Mouse (Mus musculus) midbrain, embryonic 15.5 days (tissue): Measurements from ENCODE around the gene Tmcc3. TPM values are rescaled to one million over a fixed set of nuclear protein-coding genes. Genes with fewer than 3 reads are reported as not detected.

Experiments
- ATAC-seq: fragments of 200-750 bp; cut with Nextera tagmentation; replicated peaks from 2 replicates; pipeline ENCODE4 v1.8.0; 2017; ENCODE audit warnings: moderate TSS enrichment
- H3K27ac ChIP-seq: fragments of 300-500 bp; sonication (generic); 2 replicates; pipeline ENCODE4 v1.5.1; 2015; ENCODE audit warnings: mild to moderate bottlenecking, inconsistent platforms
- H3K27me3 ChIP-seq: fragments of 300-500 bp; sonication (generic); replicated peaks from 2 replicates; pipeline ENCODE4 v1.6.1; 2015; ENCODE audit warnings: inconsistent platforms
- H3K36me3 ChIP-seq: fragments of 300-500 bp; sonication (generic); replicated peaks from 2 replicates; pipeline ENCODE4 v1.6.1; 2015; ENCODE audit warnings: inconsistent platforms
- H3K4me1 ChIP-seq: fragments of 300-500 bp; sonication (generic); 2 replicates; pipeline ENCODE4 v1.6.1; 2015; ENCODE audit warnings: inconsistent platforms
- H3K4me2 ChIP-seq: fragments of 300-500 bp; sonication (generic); 2 replicates; pipeline ENCODE4 v1.6.1; 2015; ENCODE audit warnings: inconsistent platforms, mild to moderate bottlenecking, moderate library complexity
- H3K4me3 ChIP-seq: fragments of 300-500 bp; sonication (generic); 2 replicates; pipeline ENCODE4 v1.5.1; 2015; ENCODE audit warnings: mild to moderate bottlenecking, inconsistent platforms
- H3K9ac ChIP-seq: fragments of 300-500 bp; sonication (generic); 2 replicates; pipeline ENCODE4 v1.6.1; 2015; ENCODE audit warnings: mild to moderate bottlenecking, inconsistent platforms
- H3K9me3 ChIP-seq: fragments of 300-500 bp; sonication (generic); 2 replicates; pipeline ENCODE4 v1.6.1; 2016; ENCODE audit warnings: inconsistent platforms
- WGBS: fragments of 180-500 bp; shearing (Covaris S2); methylation state at CpG from one replicate; pipeline ENCODE4 v1.1.7; 2015; ENCODE audit warnings: mixed read lengths; 5-methylcytosine and 5-hydroxymethylcytosine counted together
- polyA plus RNA-seq: library from polyadenylated mRNA; unstranded; fragments of >200 nt; fragmentation: Nextera tagmentation; extraction: Ambion mirVana; gene quantifications from 2 replicates; pipeline ENCODE4 v1.2.1, GENCODE M21; 2015

The Tmcc3 gene
- polyA plus RNA-seq, 1 experiment from 2014 or later: 13.7 TPM

GRCm38 (mm10) chr10:94445192-94445591 is 133.4 kb downstream of the Tmcc3 start:
- no peaks in the 10 kb centered on the region for H3K27me3 ChIP-seq
- H3K9ac ChIP-seq: no peak overlapping the region
- H3K36me3 ChIP-seq: no peaks in the 10 kb centered on the region
- H3K27ac ChIP-seq: no peak overlapping the region
- no peak overlapping the region for H3K4me3 ChIP-seq
- no peak overlapping the region for H3K4me2 ChIP-seq
- ATAC-seq: no peak
- H3K9me3 ChIP-seq: no peaks in the 10 kb centered on the region
- 85% methylated on average over 7 of the region's 7 CpGs for WGBS
- peaks cover 6% of the 10 kb centered on the region; the same call in 1 of the 2 replicates for H3K4me1 ChIP-seq

- H3K4me2 ChIP-seq: no peak overlapping the region
- WGBS: 71% methylated on average over 7 of the region's 7 CpGs
- H3K9ac ChIP-seq: no peak overlapping the region
- peaks cover 6% of the 10 kb centered on the region; the same call in 1 of the 2 replicates for H3K4me1 ChIP-seq
- ATAC-seq: no peak
- H3K9me3 ChIP-seq: no peaks in the 10 kb centered on the region
- no peaks in the 10 kb centered on the region for H3K27me3 ChIP-seq
- H3K4me3 ChIP-seq: no peak overlapping the region
- H3K36me3 ChIP-seq: no peaks in the 10 kb centered on the region
- no peak overlapping the region for H3K27ac ChIP-seq
These were observed 134.7 kb downstream of the Tmcc3 start for GRCm38 (mm10) chr10:94446379-94447008.

GRCm38 (mm10) chr10:94449676-94450075 is 137.9 kb downstream of the Tmcc3 start:
- Histone ChIP-seq H3K4me3 (no peak overlapping the region), H3K9ac (no peak overlapping the region), H3K36me3 (no peaks in the 10 kb centered on the region), H3K27me3 (no peaks in the 10 kb centered on the region), H3K27ac (no peak overlapping the region), H3K4me2 (no peak overlapping the region), H3K9me3 (no peaks in the 10 kb centered on the region), H3K4me1 (no peaks in the 10 kb centered on the region)
- 73% methylated on average over 3 of the region's 3 CpGs for WGBS
- ATAC-seq: no peak

GRCm38 (mm10) chr10:94450781-94451180 is 139.0 kb downstream of the Tmcc3 start:
- no peak overlapping the region for H3K9ac ChIP-seq
- H3K4me1 ChIP-seq: no peaks in the 10 kb centered on the region
- H3K27ac ChIP-seq: no peak overlapping the region
- H3K4me3 ChIP-seq: no peak overlapping the region
- no peaks in the 10 kb centered on the region for H3K27me3 ChIP-seq
- H3K4me2 ChIP-seq: no peak overlapping the region
- WGBS: 52% methylated on average over 8 of the region's 8 CpGs
- no peaks in the 10 kb centered on the region for H3K36me3 ChIP-seq
- H3K9me3 ChIP-seq: no peaks in the 10 kb centered on the region
- ATAC-seq: no peak

GRCm38 (mm10) chr10:94457454-94457853 is 145.7 kb downstream of the Tmcc3 start:
- ATAC-seq: no peak
- H3K27ac ChIP-seq: no peak overlapping the region
- H3K4me2 ChIP-seq: no peak overlapping the region
- H3K27me3 ChIP-seq: no peaks in the 10 kb centered on the region
- H3K9me3 ChIP-seq: no peaks in the 10 kb centered on the region
- no peaks in the 10 kb centered on the region for H3K4me1 ChIP-seq
- no peaks in the 10 kb centered on the region for H3K36me3 ChIP-seq
- H3K4me3 ChIP-seq: no peak overlapping the region
- WGBS: 82% methylated on average over 1 of the region's 1 CpGs
- H3K9ac ChIP-seq: no peak overlapping the region

GRCm38 (mm10) chr10:94458690-94459089 is 146.9 kb downstream of the Tmcc3 start:
- no peaks in the 10 kb centered on the region for H3K36me3 ChIP-seq
- H3K9me3 ChIP-seq: no peaks in the 10 kb centered on the region
- WGBS: 61% methylated on average over 6 of the region's 6 CpGs
- H3K4me2 ChIP-seq: no peak overlapping the region
- H3K27me3 ChIP-seq: no peaks in the 10 kb centered on the region
- H3K4me3 ChIP-seq: no peak overlapping the region
- H3K27ac ChIP-seq: no peak overlapping the region
- H3K9ac ChIP-seq: no peak overlapping the region
- no peak for ATAC-seq
- no peaks in the 10 kb centered on the region for H3K4me1 ChIP-seq

GRCm38 (mm10) chr10:94461378-94461777 is 149.6 kb downstream of the Tmcc3 start:
- Histone ChIP-seq H3K9ac (no peak overlapping the region), H3K4me1 (no peaks in the 10 kb centered on the region), H3K27ac (no peak overlapping the region), H3K4me2 (no peak overlapping the region), H3K4me3 (no peak overlapping the region), H3K36me3 (no peaks in the 10 kb centered on the region), H3K27me3 (no peaks in the 10 kb centered on the region), H3K9me3 (no peaks in the 10 kb centered on the region)
- 83% methylated on average over 3 of the region's 3 CpGs for WGBS
- ATAC-seq: no peak

- WGBS: 83% methylated on average over 8 of the region's 8 CpGs
- H3K36me3 ChIP-seq: no peaks in the 10 kb centered on the region
- no peak overlapping the region for H3K4me2 ChIP-seq
- ATAC-seq: no peak
- no peak overlapping the region for H3K4me3 ChIP-seq
- no peaks in the 10 kb centered on the region for H3K4me1 ChIP-seq
- H3K27ac ChIP-seq: no peak overlapping the region
- no peak overlapping the region for H3K9ac ChIP-seq
- no peaks in the 10 kb centered on the region for H3K9me3 ChIP-seq
- H3K27me3 ChIP-seq: no peaks in the 10 kb centered on the region
These were observed 150.1 kb downstream of the Tmcc3 start for GRCm38 (mm10) chr10:94461871-94462270.

GRCm38 (mm10) chr10:94462386-94463064 is 150.8 kb downstream of the Tmcc3 start:
- H3K27ac ChIP-seq: no peak overlapping the region
- H3K9me3 ChIP-seq: no peaks in the 10 kb centered on the region
- no peak overlapping the region for H3K9ac ChIP-seq
- no peak overlapping the region for H3K4me2 ChIP-seq
- ATAC-seq: no peak
- 50% methylated on average over 15 of the region's 15 CpGs for WGBS
- H3K27me3 ChIP-seq: no peaks in the 10 kb centered on the region
- no peaks in the 10 kb centered on the region for H3K4me1 ChIP-seq
- H3K4me3 ChIP-seq: no peak overlapping the region
- no peaks in the 10 kb centered on the region for H3K36me3 ChIP-seq

- 94% methylated on average over 2 of the region's 2 CpGs for WGBS
- no peak overlapping the region for H3K9ac ChIP-seq
- H3K27me3 ChIP-seq: no peaks in the 10 kb centered on the region
- no peak for ATAC-seq
- H3K4me1 ChIP-seq: no peaks in the 10 kb centered on the region
- H3K36me3 ChIP-seq: no peaks in the 10 kb centered on the region
- no peak overlapping the region for H3K27ac ChIP-seq
- H3K4me3 ChIP-seq: no peak overlapping the region
- H3K9me3 ChIP-seq: no peaks in the 10 kb centered on the region
- no peak overlapping the region for H3K4me2 ChIP-seq
These were observed 151.7 kb downstream of the Tmcc3 start for GRCm38 (mm10) chr10:94463410-94463809.

- Histone ChIP-seq H3K9ac (no peak overlapping the region), H3K4me3 (no peak overlapping the region), H3K9me3 (no peaks in the 10 kb centered on the region), H3K4me2 (no peak overlapping the region), H3K27ac (no peak overlapping the region), H3K4me1 (no peaks in the 10 kb centered on the region), H3K36me3 (no peaks in the 10 kb centered on the region), H3K27me3 (no peaks in the 10 kb centered on the region)
- ATAC-seq: no peak
- 87% methylated on average over 6 of the region's 6 CpGs for WGBS
These were observed 153.9 kb downstream of the Tmcc3 start for GRCm38 (mm10) chr10:94465646-94466045.

GRCm38 (mm10) chr10:94466313-94466712 is 154.6 kb downstream of the Tmcc3 start:
- H3K27ac ChIP-seq: no peak overlapping the region
- no peaks in the 10 kb centered on the region for H3K36me3 ChIP-seq
- H3K4me2 ChIP-seq: no peak overlapping the region
- H3K9ac ChIP-seq: no peak overlapping the region
- no peak overlapping the region for H3K4me3 ChIP-seq
- no peaks in the 10 kb centered on the region for H3K4me1 ChIP-seq
- no peaks in the 10 kb centered on the region for H3K9me3 ChIP-seq
- no peak for ATAC-seq
- no peaks in the 10 kb centered on the region for H3K27me3 ChIP-seq
- 73% methylated on average over 7 of the region's 7 CpGs for WGBS

GRCm38 (mm10) chr10:94471487-94471886 is 159.7 kb downstream of the Tmcc3 start:
- WGBS: 74% methylated on average over 8 of the region's 8 CpGs
- Histone ChIP-seq H3K27me3 (no peaks in the 10 kb centered on the region), H3K4me3 (no peak overlapping the region), H3K36me3 (no peaks in the 10 kb centered on the region), H3K9me3 (no peaks in the 10 kb centered on the region), H3K4me2 (no peak overlapping the region), H3K4me1 (no peaks in the 10 kb centered on the region), H3K27ac (no peak overlapping the region), H3K9ac (no peak overlapping the region)
- ATAC-seq: no peak
